Mouse (Mus musculus) kidney, postnatal 25 days (tissue): ENCODE measurements at regions not wholly inside any gene's neighbourhood (a gene's known extent, or its start where the extent isn't known, plus 50 kb on each side); places are given as distances from the start of the nearest gene placed in this dataset.

Source experiments
- DNase-seq, 2 experiments: peaks; one replicate each; pipeline ENCODE4 v3.0.0; 2021; ENCODE audit warnings: mixed read lengths in 2 of 2

GRCm38 (mm10) chr4:105972736-105973135 is 183.1 kb downstream of the Gm12728 start:
- no peak for DNase-seq

- no peak for DNase-seq
Measured at GRCm38 (mm10) chr4:105973769-105974397, 184.2 kb downstream of the Gm12728 start.

GRCm38 (mm10) chr4:105974948-105975347 is 185.3 kb downstream of the Gm12728 start:
- peak in 1 of 2 experiments; percentile 10 for DNase-seq

- no peak for DNase-seq
Measured at GRCm38 (mm10) chr4:105979048-105979447, 189.4 kb downstream of the Gm12728 start.

- DNase-seq: no peak
Measured at GRCm38 (mm10) chr4:105983018-105983417, 193.3 kb downstream of the Gm12728 start.

GRCm38 (mm10) chr4:105987963-105988602 is 198.4 kb downstream of the Gm12728 start:
- DNase-seq: no peak

- DNase-seq: no peak
Measured at GRCm38 (mm10) chr4:105992581-105993127, 203.0 kb downstream of the Gm12728 start.

- DNase-seq: peak in 1 of 2 experiments; percentile 45
Measured at GRCm38 (mm10) chr4:105994390-105994798, 204.7 kb downstream of the Gm12728 start.

GRCm38 (mm10) chr4:105996060-105996459 is 206.4 kb downstream of the Gm12728 start:
- no peak for DNase-seq

GRCm38 (mm10) chr4:105996893-105997630 is 207.4 kb downstream of the Gm12728 start:
- DNase-seq: no peak

- no peak for DNase-seq
Measured at GRCm38 (mm10) chr4:106002516-106002915, 212.8 kb downstream of the Gm12728 start.

GRCm38 (mm10) chr4:106005936-106006335 is 216.3 kb downstream of the Gm12728 start:
- DNase-seq: no peak

GRCm38 (mm10) chr4:106007334-106008190 is 217.9 kb downstream of the Gm12728 start:
- no peak for DNase-seq

GRCm38 (mm10) chr4:106017065-106017646 is 227.5 kb downstream of the Gm12728 start:
- DNase-seq: peak; percentile 24 to 77

- DNase-seq: peak; percentile 21 to 58
Measured at GRCm38 (mm10) chr4:106018936-106019335, 229.3 kb downstream of the Gm12728 start.

GRCm38 (mm10) chr4:106020338-106020737 is 230.7 kb downstream of the Gm12728 start:
- DNase-seq: no peak

- DNase-seq: no peak
Measured at GRCm38 (mm10) chr4:106024591-106024990, 234.9 kb downstream of the Gm12728 start.

- peak; percentile 10 to 37 for DNase-seq
Measured at GRCm38 (mm10) chr4:106025966-106026637, 236.4 kb downstream of the Gm12728 start.

GRCm38 (mm10) chr4:106040376-106040775 is 250.7 kb downstream of the Gm12728 start:
- DNase-seq: no peak

- peak; percentile 50 to 75 for DNase-seq
Measured at GRCm38 (mm10) chr4:106042456-106042855, 252.8 kb downstream of the Gm12728 start.

GRCm38 (mm10) chr4:106043661-106044060 is 254.0 kb downstream of the Gm12728 start:
- no peak for DNase-seq
